Mouse (Mus musculus): ENCODE results near the gene Olfr172. TPM values are rescaled to one million over a fixed set of nuclear protein-coding genes. Genes with fewer than 3 reads are reported as not detected.

Olfr172 gene
- polyA plus RNA-seq (2012; rRNA removed), result not detected in 2 replicates

GRCm38 (mm10) chr16:58763076-58763475 is at the start of gene Olfr172:
Gene Olfr172, minus strand, starts transcription at chr16:58763176.

GRCm38 (mm10) chr16:58800168-58800567 is 37.2 kb upstream of the Olfr172 start, which contains the start of gene Olfr173:
Gene Olfr173, minus strand, starts transcription at chr16:58800268.

GRCm38 (mm10) chr16:58727477-58728131 is 35.4 kb downstream of the Olfr172 start, which contains the start of gene Cldnd1:
Gene Cldnd1, plus strand, starts transcription at chr16:58727910.

GRCm38 (mm10) chr16:58718666-58719120 is 44.3 kb downstream of the Olfr172 start, which contains the start of gene Gpr15:
Gene Gpr15, minus strand, starts transcription at chr16:58719070.

Other genes starting within 250 kb of the Olfr172 start
- 9.8 and 10.5 TPM in 2 replicates for gene St3gal6, start 238.9 kb downstream of the Olfr172 start, polyA plus RNA-seq (2012; rRNA removed)
- gene Gm813, start 146.2 kb downstream of the Olfr172 start, polyA plus RNA-seq (2012; rRNA removed), result not detected in 2 replicates
- gene E330017A01Rik, start 124.4 kb downstream of the Olfr172 start, polyA plus RNA-seq (2012; rRNA removed), result not detected in 2 replicates
- gene Cpox, start 92.9 kb downstream of the Olfr172 start, polyA plus RNA-seq (2012; rRNA removed), result 263 and 298 TPM in 2 replicates
- 0.06 and 0.07 TPM in 2 replicates for gene Gpr15, start 44.1 kb downstream of the Olfr172 start, polyA plus RNA-seq (2012; rRNA removed)
- gene Cldnd1, start 35.3 kb downstream of the Olfr172 start, polyA plus RNA-seq (2012; rRNA removed), result 15.4 and 17.2 TPM in 2 replicates
- gene Olfr173, start 37.1 kb upstream of the Olfr172 start, polyA plus RNA-seq (2012; rRNA removed), result not detected in 2 replicates
- not detected in 2 replicates for gene Olfr175-ps1, start 63.6 kb upstream of the Olfr172 start, polyA plus RNA-seq (2012; rRNA removed)
- gene Olfr177, start 111.6 kb upstream of the Olfr172 start, polyA plus RNA-seq (2012; rRNA removed), result not detected in 2 replicates
- not detected in 2 replicates for gene Olfr178, start 128.9 kb upstream of the Olfr172 start, polyA plus RNA-seq (2012; rRNA removed)
- not detected in 2 replicates for gene Olfr181, start 165.6 kb upstream of the Olfr172 start, polyA plus RNA-seq (2012; rRNA removed)
- not detected in 2 replicates for gene Olfr180, start 166.2 kb upstream of the Olfr172 start, polyA plus RNA-seq (2012; rRNA removed)
- gene Olfr183, start 232.2 kb upstream of the Olfr172 start, polyA plus RNA-seq (2012; rRNA removed), result not detected in 2 replicates

Measured in liver, embryonic 14 days (tissue).